Mouse (Mus musculus) MEL (cell line): ENCODE measurements at regions not wholly inside any gene's neighbourhood (a gene's known extent, or its start where the extent isn't known, plus 50 kb on each side); places are given as distances from the start of the nearest gene placed in this dataset.
"Not testable (repeated sequence)": the region's sequence is repeated elsewhere in the genome, so short reads cannot be mapped to it uniquely, and the experiment has no call there.

Source experiments
- CTCF ChIP-seq, 3 experiments: IDR thresholded peaks in 2 of 3; conservative IDR thresholded peaks in 1 of 3; 2 replicates each; pipeline ENCODE4 v1.5.1; 2011 to 2012; ENCODE audit warnings: low read length in 3 of 3, low read depth in 2 of 3, mild to moderate bottlenecking in 2 of 3, improper control_type of control experiment in 1 of 3, inconsistent platforms in 1 of 3, mixed read lengths in 1 of 3, moderate library complexity in 1 of 3; ENCODE audit not compliant: control insufficient read depth in 1 of 3, insufficient read depth in 1 of 3, poor library complexity in 1 of 3, severe bottlenecking in 1 of 3
- ETS1 ChIP-seq: IDR thresholded peaks from 2 replicates; pipeline ENCODE4 v1.6.1; 2012; ENCODE audit warnings: low read depth, mild to moderate bottlenecking, inconsistent platforms, low read length, improper control_type of control experiment, moderate library complexity
- POLR2A ChIP-seq, 2 experiments: IDR thresholded peaks; 2 replicates each; pipeline ENCODE4 v1.6.1; 2011 to 2012; ENCODE audit warnings: low read length in 2 of 2, mild to moderate bottlenecking in 2 of 2, control low read depth in 1 of 2, improper control_type of control experiment in 1 of 2, low read depth in 1 of 2, moderate library complexity in 1 of 2; ENCODE audit not compliant: control insufficient read depth in 1 of 2, insufficient read depth in 1 of 2, poor library complexity in 1 of 2
- RAD21 ChIP-seq: IDR thresholded peaks from 2 replicates; pipeline ENCODE4 v1.6.1; 2011; ENCODE audit warnings: mild to moderate bottlenecking, low read depth, low read length, improper control_type of control experiment
- USF1 ChIP-seq: IDR thresholded peaks from 2 replicates; pipeline ENCODE4 v1.6.1; 2014; ENCODE audit warnings: low read depth, mild to moderate bottlenecking, inconsistent platforms, low read length, improper control_type of control experiment, moderate library complexity

GRCm38 (mm10) chr12:92882540-92882939 is 1033.6 kb upstream of the Sel1l start:
- not testable (repeated sequence) for TF ChIP-seq RAD21; CTCF (IDR thresholded peaks at IDR 0.05 in 2 of 3, conservative IDR thresholded peaks at IDR 0.05 in 1 of 3; ENCODE audit: control insufficient read depth in 1 of 3, insufficient read depth in 1 of 3, low read depth in 2 of 3, low read length in 3 of 3, poor library complexity in 1 of 3, severe bottlenecking in 1 of 3); POLR2A (IDR thresholded peaks at IDR 0.05; ENCODE audit: control insufficient read depth in 1 of 2, insufficient read depth in 1 of 2, low read depth in 1 of 2, low read length in 2 of 2, poor library complexity in 1 of 2); USF1; ETS1
